Mouse (Mus musculus) Muller cell, postnatal 12 days (primary cell): ENCODE measurements around the gene Crym.

Experiments used
- DNase-seq: peaks from one replicate; pipeline ENCODE4 v3.0.0-alpha.2; 2015; ENCODE audit errors: inconsistent ontology term

The Crym gene

DNA sequence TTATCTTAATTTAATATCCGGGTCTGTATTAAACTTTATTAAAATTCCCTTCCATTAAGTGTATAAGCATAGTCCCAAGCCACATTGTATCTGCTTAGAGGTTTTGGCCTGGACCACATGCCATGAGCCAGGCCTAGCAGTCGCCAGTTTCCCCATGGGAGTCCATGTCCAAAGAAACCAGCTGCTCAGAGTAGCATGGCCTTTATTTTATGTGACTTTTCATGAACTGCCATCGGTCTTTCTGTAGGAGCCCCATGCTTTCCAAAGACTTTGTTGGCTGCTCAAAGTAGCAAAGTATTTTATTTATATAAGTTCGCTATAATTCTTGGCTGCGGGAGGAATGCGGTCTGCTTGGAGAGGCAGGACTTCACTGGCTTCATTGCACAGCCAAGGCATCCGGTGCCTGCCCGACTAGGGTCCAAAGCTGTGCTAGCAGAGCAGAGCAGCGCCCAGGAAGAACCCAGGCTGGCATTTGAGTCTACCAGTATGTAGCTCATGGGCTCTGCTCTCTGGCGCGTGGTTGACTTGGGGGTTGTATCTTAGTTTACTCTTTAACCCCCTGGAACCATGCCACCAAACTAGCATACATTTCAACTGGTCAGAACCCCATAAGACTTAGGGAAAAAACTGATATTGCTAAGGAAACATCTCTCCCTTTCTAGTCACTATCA, 38.2 kb downstream of the Crym start:
- no peak for DNase-seq

DNA sequence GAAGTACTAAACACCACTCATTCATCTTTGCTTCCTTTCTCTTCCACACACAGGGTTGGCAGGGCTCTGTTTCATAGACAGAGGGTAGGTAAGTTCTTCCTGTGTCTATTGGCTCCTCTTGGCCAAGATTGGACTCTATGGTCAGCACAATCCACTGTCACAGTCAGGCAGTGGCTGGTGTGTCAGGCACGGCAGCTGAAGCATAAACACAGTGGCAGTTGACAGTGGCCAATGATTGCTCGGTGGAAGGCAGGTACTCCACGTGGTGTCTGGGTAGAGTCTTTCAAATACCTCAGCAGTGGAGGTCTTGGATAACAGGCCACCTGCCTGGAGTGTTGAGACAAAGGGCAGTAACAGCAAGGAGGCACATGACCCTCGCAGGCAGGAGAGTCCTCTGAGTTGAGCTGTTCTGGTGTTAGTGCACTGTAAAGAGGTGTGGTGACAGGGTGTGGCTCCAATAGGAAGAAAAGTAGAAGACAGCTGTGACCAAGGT, 43.7 kb downstream of the Crym start:
- no peak for DNase-seq

DNA sequence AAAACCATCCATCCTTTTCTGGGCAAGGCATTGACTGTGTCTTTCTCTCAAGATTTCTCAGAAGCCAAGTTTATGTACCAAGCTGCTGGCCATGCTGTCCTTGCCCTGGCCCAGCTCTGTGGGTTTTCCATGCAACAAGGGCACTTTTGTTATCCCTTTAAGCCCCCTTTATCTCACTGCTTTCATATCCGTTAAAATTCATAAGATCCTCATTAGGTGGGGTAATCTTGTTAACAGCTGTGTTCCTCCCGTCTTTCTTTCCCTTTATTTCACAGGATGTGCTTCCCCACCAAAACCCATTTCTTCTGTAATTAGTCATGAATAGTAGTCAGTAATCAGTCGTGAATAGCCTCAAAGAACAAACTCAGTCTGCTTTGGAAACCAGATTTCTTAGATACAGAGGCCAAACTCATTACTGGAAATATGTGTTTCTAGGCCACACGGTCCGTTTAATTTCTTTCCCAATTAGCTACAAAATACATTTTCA, 44.3 kb downstream of the Crym start:
- DNase-seq = peak; percentile 97

DNA sequence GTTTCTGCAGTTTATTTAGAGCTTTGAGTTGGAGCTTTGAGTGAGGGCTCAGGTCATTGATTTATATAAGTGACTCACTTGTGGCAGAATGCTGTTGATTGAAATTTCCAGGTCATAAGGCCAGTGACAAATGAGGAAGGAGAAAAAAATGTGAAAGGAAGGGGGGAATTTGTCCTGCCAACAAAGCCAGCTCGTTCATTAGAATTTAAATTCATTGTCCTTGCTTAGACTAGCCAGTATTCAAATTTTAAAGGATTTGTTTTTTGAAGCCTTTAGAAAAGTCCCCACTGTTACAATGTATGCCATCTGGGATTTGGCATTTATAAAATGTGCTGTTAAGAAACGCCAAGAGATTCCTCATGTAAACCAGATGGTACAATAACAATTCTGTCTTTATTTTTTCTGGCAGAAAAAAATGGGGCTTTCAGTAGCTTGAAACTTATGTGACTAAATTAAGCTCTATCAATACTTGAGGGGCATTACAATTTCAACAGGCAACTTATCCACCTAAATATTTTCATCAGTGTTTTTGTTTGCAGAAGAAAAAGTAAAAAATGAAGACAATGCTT, 45.0 kb downstream of the Crym start:
- DNase-seq = peak; percentile 97

DNA sequence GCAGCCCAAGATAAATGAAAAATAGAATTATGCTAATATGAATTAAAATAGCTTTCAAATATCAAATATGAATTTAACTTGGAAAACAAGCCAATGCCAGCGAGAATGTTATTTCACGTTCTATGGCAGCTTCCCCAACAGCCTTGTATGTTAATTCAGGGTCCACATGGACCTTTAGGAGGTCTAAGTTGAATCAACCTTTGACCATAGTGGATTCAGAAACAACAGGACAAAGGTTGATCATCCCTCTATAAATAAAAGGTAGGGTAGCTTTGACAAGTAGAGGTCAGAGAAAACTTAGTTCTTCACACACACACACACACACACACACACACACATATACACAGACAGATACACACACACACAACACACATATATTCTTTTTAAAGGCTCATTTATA, 51.0 kb downstream of the Crym start:
- DNase-seq = no peak

DNA sequence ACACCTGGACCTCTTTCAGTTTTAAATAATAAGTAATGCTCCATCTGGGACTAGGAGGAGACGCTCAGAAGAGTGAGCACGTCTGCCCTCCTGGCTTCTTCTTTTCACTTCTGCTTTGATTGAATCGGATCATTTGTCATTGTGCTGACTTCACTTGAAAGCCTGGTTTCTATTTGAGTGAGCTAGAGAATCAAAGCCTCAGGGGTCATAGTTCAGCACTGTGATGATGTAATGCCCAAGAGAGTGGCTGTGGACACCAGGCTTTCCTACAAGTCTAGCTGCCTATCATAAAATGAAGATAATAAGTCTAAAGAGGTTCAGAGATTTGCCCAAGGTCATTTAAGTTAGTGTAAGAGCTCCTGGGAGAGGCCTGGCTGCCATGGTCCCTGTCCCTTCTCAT, 51.7 kb downstream of the Crym start:
- DNase-seq = peak; percentile 59

DNA sequence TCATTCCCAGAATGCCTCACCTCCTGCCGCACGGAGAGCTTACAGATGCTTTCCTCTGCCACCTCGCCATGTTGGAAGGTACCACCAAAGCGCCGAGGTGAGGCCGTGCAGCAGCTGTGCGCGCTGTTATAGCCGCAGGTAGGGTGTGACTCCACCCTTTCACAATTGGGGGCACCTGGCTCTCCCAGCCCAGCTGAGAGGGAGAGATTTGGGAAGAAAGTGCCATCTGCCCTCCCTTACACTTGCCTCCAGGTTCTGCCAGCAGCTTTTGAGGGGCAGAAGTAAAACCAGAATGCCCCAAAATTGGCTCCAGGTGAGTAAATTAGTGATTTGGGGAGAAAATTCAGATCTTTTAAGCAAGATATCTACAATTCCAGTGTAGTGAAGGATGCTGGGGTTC, 56.7 kb downstream of the Crym start, which contains the start of gene Zp2:
Gene Zp2, minus strand, starts transcription at position 101 of the 400 bp plus-strand sequence.
- DNase-seq = no peak

DNA sequence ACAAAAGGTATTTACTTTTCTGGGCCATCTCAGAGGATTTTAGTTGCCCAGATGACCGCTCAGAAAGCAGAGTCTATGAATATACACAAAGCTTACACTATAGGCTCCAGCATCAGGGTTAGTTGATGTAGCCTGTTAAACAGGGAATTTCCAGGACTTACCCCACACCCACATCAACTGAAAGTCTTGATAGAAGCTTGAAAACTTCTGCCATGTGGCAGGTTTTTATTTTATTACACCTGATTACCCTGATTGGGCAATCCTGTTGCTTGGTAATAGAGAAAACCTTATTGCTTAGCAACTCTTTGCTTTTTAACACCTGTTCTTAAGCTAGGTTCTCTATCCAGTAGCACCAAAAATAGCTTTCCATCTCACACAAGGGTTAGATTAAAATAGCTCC, 59.2 kb downstream of the Crym start:
- DNase-seq = no peak
